Mouse (Mus musculus) CD4-positive naive resting alpha-beta T cell, adult 76 days (primary cell): ENCODE measurements around the gene Gm33543. TPM values are rescaled to one million over a fixed set of nuclear protein-coding genes. Genes with fewer than 3 reads are reported as not detected.

Source experiments
- total RNA-seq: library from RNA; stranded (reverse); gene quantifications from one replicate; pipeline ENCODE4 v1.2.4, GENCODE M21; 2023

The Gm33543 gene
- total RNA-seq, result not detected

DNA sequence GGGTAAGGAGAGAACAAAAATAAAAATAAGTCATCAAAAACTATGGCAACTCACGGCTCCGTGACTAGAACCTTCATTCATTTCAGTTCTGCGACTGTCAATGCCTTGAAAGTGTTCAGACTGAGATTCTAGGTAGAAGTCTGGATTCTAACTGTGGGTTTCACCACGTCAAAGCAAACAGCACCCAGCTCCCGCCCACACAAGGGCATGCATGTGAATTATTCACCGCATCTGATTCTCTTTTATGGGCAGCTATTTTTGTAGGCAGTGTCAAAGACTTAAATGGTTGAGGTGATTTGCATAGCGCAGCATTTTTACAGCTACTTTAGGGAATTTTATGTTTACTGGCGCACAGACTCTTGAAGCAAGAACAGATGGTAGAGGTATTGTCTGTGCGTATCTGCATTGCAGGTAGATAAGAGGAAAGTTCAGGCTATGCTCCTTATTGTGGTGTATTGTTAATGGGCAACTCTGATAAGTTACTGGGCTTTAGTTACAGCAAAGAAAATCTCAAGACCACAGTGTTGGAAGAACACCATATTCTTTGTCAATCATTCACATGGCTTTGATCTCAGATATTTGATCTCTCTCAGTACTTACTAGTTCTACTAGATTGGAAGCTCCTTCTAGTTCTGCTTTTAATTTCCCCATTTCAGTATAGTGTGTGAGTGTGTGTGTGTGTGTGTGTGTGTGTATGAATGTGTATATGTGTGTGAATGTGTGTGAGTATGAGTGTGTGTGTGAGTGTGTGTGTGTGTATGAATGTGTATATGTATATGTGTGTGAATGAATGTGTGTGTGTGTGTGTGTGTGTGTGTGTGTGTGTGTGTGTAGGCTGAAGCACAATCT lies at the start of gene Gm33543:
Gene Gm33543 (minus strand): TSS at position 142 of the 849 bp plus-strand sequence.

Other genes with a start within 250 kb of the Gm33543 start
- gene Anapc15-ps, start 169.5 kb downstream of the Gm33543 start, total RNA-seq, result not detected
- gene Eea1, start 97.7 kb upstream of the Gm33543 start, total RNA-seq, result 4.5 TPM